Mouse (Mus musculus) adrenal gland, adult 18-20 months (tissue): Measurements from ENCODE around the gene Rad9b. TPM values are rescaled to one million over a fixed set of nuclear protein-coding genes. Genes with fewer than 3 reads are reported as not detected.

Experiments
- DNase-seq, 2 experiments: peaks; one replicate each; pipeline ENCODE4 v3.0.0; 2021 to 2022; ENCODE audit warnings: low spot score in 2 of 2
- total RNA-seq, 2 experiments: library from RNA; stranded (reverse); gene quantifications; 1 replicate in 1 of 2; 2 replicates in 1 of 2; pipeline ENCODE4 v1.2.3; 2021

Rad9b gene
- total RNA-seq, 2 experiments from 2014 or later = 2.4 TPM

DNA sequence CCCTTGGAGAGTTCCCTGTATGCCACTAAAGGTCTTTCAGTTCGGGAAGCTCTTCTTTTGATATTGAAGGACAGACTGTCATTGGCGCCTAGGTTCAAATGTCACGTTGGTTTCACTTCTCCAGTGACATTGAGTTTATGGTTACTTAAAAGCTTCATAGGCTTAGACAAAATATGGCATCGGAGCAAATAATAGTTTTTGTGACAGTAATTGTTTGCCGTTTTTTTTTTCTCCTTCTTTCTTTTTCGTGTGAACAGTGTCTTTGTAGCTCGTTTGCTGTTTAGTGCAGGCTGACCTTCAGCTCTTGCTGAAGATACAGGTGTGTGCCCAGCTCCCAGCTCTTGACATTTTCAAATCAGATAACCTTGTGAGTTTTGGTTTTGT lies 68.3 kb downstream of the Rad9b start:
- DNase-seq = no peak

- DNase-seq = peak; percentile 50 to 71
Measured at GRCm38 (mm10) chr5:122285029-122285766, 68.8 kb downstream of the Rad9b start.

DNA sequence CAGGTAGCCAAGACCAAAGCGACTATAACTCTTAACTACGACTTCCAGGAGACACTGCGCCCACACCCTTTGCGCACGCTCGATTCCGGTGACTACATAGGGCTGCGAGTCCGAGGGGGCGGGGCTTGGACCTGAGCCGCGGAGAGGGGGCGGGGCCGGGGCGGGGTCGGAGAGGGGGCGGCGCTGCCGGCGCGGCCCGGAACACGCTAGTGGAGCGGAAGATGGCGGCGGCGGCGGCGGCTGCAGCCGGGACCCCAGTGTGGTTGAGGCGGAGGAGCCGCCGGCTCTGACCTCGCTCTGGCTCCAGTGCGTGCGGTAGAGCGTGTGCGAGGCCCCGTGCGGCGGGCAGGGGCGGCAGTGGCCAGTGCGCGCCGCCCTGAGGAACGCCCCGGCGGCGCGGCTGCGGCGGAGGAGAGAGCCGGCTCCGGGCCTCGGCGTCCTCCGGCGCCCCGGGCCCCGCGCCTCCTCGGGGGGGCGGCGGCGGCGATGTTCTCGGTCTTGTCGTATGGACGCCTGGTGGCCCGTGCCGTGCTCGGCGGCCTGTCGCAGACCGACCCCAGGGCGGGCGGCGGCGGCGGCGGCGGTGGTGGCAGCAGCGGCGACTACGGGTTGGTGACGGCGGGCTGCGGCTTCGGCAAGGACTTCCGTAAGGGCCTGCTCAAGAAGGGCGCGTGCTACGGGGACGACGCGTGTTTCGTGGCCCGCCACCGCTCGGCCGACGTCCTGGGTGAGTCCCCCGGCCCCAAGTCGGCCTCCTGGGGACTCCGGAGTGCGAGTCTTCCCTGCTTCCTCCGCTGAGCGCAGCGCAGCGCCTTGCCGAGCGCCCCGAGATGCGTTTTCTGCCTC lies 69.6 kb downstream of the Rad9b start, which contains the start of gene Pptc7:
TSS of gene Pptc7 (plus strand) at position 183 of the 846 bp plus-strand sequence.
- peak; percentile 86 to 88 for DNase-seq

GRCm38 (mm10) chr5:122283828-122284182 lies 70.2 kb downstream of the Rad9b start:
- DNase-seq = no peak

GRCm38 (mm10) chr5:122280827-122281462 lies 73.1 kb downstream of the Rad9b start:
- no peak for DNase-seq

DNA sequence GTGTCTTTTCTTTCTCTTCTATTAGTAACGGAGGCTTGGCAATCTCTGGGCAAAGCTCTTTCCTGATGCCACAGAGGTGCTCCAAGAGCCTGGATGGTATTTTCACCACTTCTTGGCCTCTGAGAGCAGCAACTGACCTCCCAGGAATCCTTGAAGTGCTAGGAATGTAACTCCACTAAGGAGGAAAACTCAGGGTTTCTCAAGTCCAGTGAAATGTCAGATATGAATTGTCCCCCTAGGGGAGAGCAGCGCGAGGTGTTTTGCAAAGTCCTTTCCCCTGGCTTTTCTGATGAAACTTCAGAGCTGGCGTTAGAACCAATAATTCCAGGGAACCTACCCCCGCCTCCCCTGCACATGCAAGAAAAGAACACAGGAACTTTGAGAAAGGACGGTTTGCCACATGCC lies 73.6 kb downstream of the Rad9b start:
- DNase-seq = no peak

DNA sequence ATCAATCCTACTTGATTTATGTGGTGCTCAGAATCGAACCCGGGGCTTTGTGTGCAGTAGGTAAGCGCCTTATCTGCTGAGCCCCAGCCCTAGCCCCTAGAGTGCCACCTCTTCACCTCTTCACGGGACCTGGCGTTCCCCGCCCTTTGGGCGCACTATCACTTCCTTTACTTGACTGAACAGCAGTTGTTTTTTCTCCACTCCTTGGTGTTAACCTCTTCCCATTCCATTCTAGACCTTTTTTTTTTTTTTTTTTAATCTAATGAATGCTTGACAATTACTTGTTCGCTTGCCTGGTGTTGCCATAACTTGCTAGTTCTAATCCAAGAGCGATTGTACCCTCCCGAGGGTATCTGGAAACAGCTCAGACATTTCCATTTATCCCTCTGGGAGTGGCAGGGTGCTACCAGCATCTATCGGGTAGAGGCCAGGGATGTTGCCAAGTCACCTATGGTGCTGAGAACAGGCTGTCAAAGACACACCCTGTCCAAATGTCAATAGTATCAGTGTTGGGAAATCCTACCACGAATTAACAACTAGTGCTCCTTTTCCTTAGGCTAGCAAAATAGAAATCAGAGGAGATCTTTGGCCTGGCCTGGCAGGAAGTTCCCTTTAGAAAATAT lies 74.1 kb downstream of the Rad9b start:
- no peak for DNase-seq

DNA sequence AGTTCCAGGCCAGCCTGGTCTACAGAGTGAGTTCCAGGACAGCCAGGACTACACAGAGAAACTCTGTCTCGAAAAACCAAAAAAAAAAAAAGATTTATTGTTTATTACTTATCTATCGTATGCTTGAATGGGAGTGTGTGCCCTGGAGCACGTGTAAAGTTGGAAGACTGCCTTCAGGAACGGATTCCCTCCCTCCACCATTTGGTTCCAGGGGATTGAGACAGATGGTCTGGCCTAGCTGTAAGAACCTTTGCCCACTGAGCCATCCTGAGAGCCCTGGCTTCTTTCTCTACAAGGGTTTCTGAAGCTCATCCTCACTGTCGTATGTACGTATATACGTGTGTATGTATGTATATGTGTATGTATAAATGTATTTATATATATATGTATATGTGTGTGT lies 75.1 kb downstream of the Rad9b start:
- no peak for DNase-seq

- no peak for DNase-seq
Measured at GRCm38 (mm10) chr5:122274785-122275184, 79.2 kb downstream of the Rad9b start.

Other genes starting within 250 kb of the Rad9b start
- gene Ccdc63, start 213.4 kb downstream of the Rad9b start, total RNA-seq = under 1 TPM in 1 of 2 experiments, not detected in 1; 0.13 TPM
- 100 to 1,000 TPM; 142 to 147 TPM for gene Ppp1cc, start 196.0 kb downstream of the Rad9b start, total RNA-seq
- gene Hvcn1, start 147.4 kb downstream of the Rad9b start, total RNA-seq = 1 to 10 TPM; 1.8 to 8.5 TPM
- 10 to 100 TPM; 10.6 to 11.8 TPM for gene Tctn1, start 89.8 kb downstream of the Rad9b start, total RNA-seq
- 10 to 100 TPM; 56.1 to 70.7 TPM for gene Pptc7, start 69.9 kb downstream of the Rad9b start, total RNA-seq
- gene Vps29, start 136 bp upstream of the Rad9b start, total RNA-seq = 100 to 1,000 TPM; 150 to 156 TPM
- gene Gpn3, start 17.6 kb upstream of the Rad9b start, total RNA-seq = 10 to 100 TPM; 29.7 to 34.9 TPM
- 10 to 100 TPM; 22.5 to 31.1 TPM for gene Fam216a, start 18.1 kb upstream of the Rad9b start, total RNA-seq
- gene Arpc3, start 37.6 kb upstream of the Rad9b start, total RNA-seq = 100 to 1,000 TPM; 238 to 281 TPM
- 10 to 100 TPM; 42.2 to 51.8 TPM for gene Anapc7, start 67.5 kb upstream of the Rad9b start, total RNA-seq
- 100 to 1,000 TPM; 198 to 199 TPM for gene Atp2a2, start 148.0 kb upstream of the Rad9b start, total RNA-seq